Mouse (Mus musculus): ENCODE measurements at regions not wholly inside any gene's neighbourhood (a gene's known extent, or its start where the extent isn't known, plus 50 kb on each side); places are given as distances from the start of the nearest gene placed in this dataset.

DNA sequence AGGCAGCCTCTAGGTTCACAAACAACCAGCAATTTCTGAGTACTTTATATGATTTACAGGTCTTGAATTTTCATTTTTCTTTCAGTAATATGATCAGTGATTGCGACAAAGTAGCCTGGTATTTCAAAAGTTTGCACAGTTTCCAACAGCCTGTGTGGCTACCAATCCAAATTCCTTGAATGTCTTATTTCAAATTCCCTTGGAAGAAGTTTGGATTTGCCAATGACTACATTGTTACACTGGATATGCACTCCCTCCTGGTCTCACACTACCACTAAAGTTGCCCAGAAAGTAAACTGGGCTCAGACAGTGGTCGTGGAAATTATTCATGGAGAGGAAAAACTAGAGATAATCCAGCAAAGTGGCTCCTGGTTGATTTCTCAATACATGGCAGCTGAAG lies 166.7 kb upstream of the Ugt8a start:
- TF ChIP-seq POLR2A (IDR thresholded peaks at IDR 0.05; ENCODE audit: control insufficient read depth, extremely low read depth, insufficient read depth, low read length, poor library complexity) (no peak), CTCF (IDR thresholded peaks at IDR 0.05; ENCODE audit: borderline replicate concordance, control insufficient read depth, extremely low read depth, insufficient read depth, low read length, poor library complexity) (no peak)
